8 mouse cellular contexts compared by ENCODE assay signal in genomic region chr11:99243200-99243819, GRCm38 (mm10). TPM values are rescaled to one million over a fixed set of nuclear protein-coding genes. Genes with fewer than 3 reads are reported as not detected.
DNase-seq lines count a peak whose midpoint lies in the region; ATAC-seq and TF ChIP-seq lines count a peak whose summit lies in the region.

No protein-coding gene starts in this region.

- H3K27me3 ChIP-seq in testis, adult 2 months (ENCODE audit: control insufficient read depth, insufficient read depth, low read length), result no peaks in the 10 kb centered on the region
- no peaks in the 10 kb centered on the region for H3K27me3 ChIP-seq in liver, embryonic 13.5 days

- intact Hi-C loops in gastrocnemius, adult 2 months (cut with DNase I), result loop anchor here (5.0 kb wide), 1 partner anchor 36 kb away; no protein-coding TSS in a partner anchor

- H3K9ac ChIP-seq in liver, embryonic 13.5 days, result no peak overlapping the region

- no peaks in the 10 kb centered on the region for H3K9me3 ChIP-seq in liver, embryonic 13.5 days (replicated peaks)

- DNase-seq in gastrocnemius, adult 2 months, result no peak
- no peak for DNase-seq in gastrocnemius, postnatal 10 days
- no peak for DNase-seq in testis, postnatal 10 days (ENCODE audit: low spot score)
- no peak for DNase-seq in liver, embryonic 13.5 days
- DNase-seq in retina, postnatal 1 day, result no peak
- DNase-seq in urinary bladder, postnatal 10 days (ENCODE audit: low spot score), result no peak
- DNase-seq in thymus, postnatal 4 days, result no peak

- TF ChIP-seq CTCF in gastrocnemius, adult 2 months (IDR thresholded peaks at IDR 0.05), result no peak
- TF ChIP-seq CTCF in testis, adult 2 months (IDR thresholded peaks at IDR 0.05; ENCODE audit: control insufficient read depth, insufficient read depth, insufficient replicate concordance, low read depth, low read length), result no peak

- no peak for ATAC-seq in liver, embryonic 13.5 days (ENCODE audit: low read depth)

- peaks cover 4% of the 10 kb centered on the region for H3K4me1 ChIP-seq in testis, adult 2 months (ENCODE audit: control insufficient read depth, insufficient read depth, low read length)
- peaks cover 3% of the 10 kb centered on the region; the same call in 1 of the 2 replicates for H3K4me1 ChIP-seq in liver, embryonic 13.5 days (replicated peaks)

- peak overlapping the region; percentile 81 for H3K27ac ChIP-seq in gastrocnemius, adult 2 months
- H3K27ac ChIP-seq in testis, adult 2 months (ENCODE audit: control insufficient read depth, insufficient read depth, low read depth, low read length), result no peak overlapping the region
- no peak overlapping the region for H3K27ac ChIP-seq in liver, embryonic 13.5 days

- no peaks in the 10 kb centered on the region for H3K36me3 ChIP-seq in testis, adult 2 months (ENCODE audit: control insufficient read depth, insufficient read depth, low read length)
- no peaks in the 10 kb centered on the region for H3K36me3 ChIP-seq in liver, embryonic 13.5 days

- peak overlapping the region; percentile 73 for H3K4me3 ChIP-seq in gastrocnemius, adult 2 months
- H3K4me3 ChIP-seq in testis, adult 2 months (ENCODE audit: control insufficient read depth, low read depth, low read length), result peak overlapping the region; percentile 42; the same call in 1 of the 2 replicates
- H3K4me3 ChIP-seq in liver, embryonic 13.5 days (replicated peaks), result peak overlapping the region; percentile 2

- H3K4me2 ChIP-seq in liver, embryonic 13.5 days, result peak overlapping the region; percentile 47

- WGBS in liver, embryonic 13.5 days (ENCODE audit: insufficient replicate concordance), result 54% methylated on average over 3 of the region's 3 CpGs

- no peak for TF ChIP-seq POLR2A in testis, adult 2 months (IDR thresholded peaks at IDR 0.05; ENCODE audit: control insufficient read depth, low read depth, low read length)

RNA-seq across cellular contexts. Expression of gene Krt222, which starts 0.6 kb away (rescaled TPM):
- 1 to 10 TPM; 2.0 to 6.1 TPM for total RNA-seq in gastrocnemius, adult 2 months (2021)
- total RNA-seq in gastrocnemius, postnatal 10 days (2021), result 10 to 100 TPM in 1 of 2 experiments, 1 to 10 TPM in 1; 9.3 to 11.7 TPM
- polyA plus RNA-seq in testis, adult 2 months (2012; rRNA removed), result 0.12 TPM in 1 of 2 replicates, not detected in the other
- 0.05 and 0.29 TPM in 2 replicates for polyA plus RNA-seq in liver, embryonic 13.5 days (2015; fragmentation: Nextera tagmentation; extraction: Ambion mirVana)

RNA-seq across cellular contexts. Expression of gene Smarce1, which starts 12.5 kb away (rescaled TPM):
- total RNA-seq in gastrocnemius, adult 2 months (2021), result 10 to 100 TPM; 33.2 to 33.4 TPM
- total RNA-seq in gastrocnemius, postnatal 10 days (2021), result 10 to 100 TPM; 55.5 to 63.5 TPM
- 18.5 and 18.8 TPM in 2 replicates for polyA plus RNA-seq in testis, adult 2 months (2012; rRNA removed)
- polyA plus RNA-seq in liver, embryonic 13.5 days (2015; fragmentation: Nextera tagmentation; extraction: Ambion mirVana), result 96.0 and 123 TPM in 2 replicates

RNA-seq across cellular contexts. Expression of gene Krt24, which starts 41.8 kb away (rescaled TPM):
- not detected for total RNA-seq in gastrocnemius, adult 2 months (2021)
- total RNA-seq in gastrocnemius, postnatal 10 days (2021), result not detected
- 0.15 TPM in 1 of 2 replicates, not detected in the other for polyA plus RNA-seq in testis, adult 2 months (2012; rRNA removed)
- not detected in 2 replicates for polyA plus RNA-seq in liver, embryonic 13.5 days (2015; fragmentation: Nextera tagmentation; extraction: Ambion mirVana)

Comparison
In these comparisons a context has a peak if more than half of its experiments do, and no peak if none do; other contexts are left out.
1. H3K4me3 ChIP-seq: peak in every context shown above with its lines; median percentile 73 in gastrocnemius, adult 2 months; 42 in testis, adult 2 months; 2 in liver, embryonic 13.5 days.